Mouse (Mus musculus) left cerebral cortex, postnatal 4 days (tissue): ENCODE data around the gene Btc. TPM values are rescaled to one million over a fixed set of nuclear protein-coding genes. Genes with fewer than 3 reads are reported as not detected.

Experiments used
- DNase-seq: peaks from one replicate; pipeline ENCODE4 v3.0.0-alpha.2; 2022
- intact Hi-C: fragments of 180-260 bp; cut with DNase I; formaldehyde crosslinking; loops from one replicate; pipeline ENCODE4 v1.15.1; 2025
- total RNA-seq, 2 experiments: library from RNA; stranded (reverse); gene quantifications; 2 replicates each; pipeline ENCODE4 v1.2.3; 2021

Btc gene
- total RNA-seq, 2 experiments from 2014 or later: 0.28 TPM; not detected in 1

GRCm38 (mm10) chr5:91332079-91332865, 70.5 kb downstream of the Btc start:
- no peak for DNase-seq
- intact Hi-C loops: no loop called here

- DNase-seq: no peak
- intact Hi-C loops: no loop called here
Observed at GRCm38 (mm10) chr5:91321840-91322239, 81.0 kb downstream of the Btc start.

GRCm38 (mm10) chr5:91320348-91320747, 82.4 kb downstream of the Btc start:
- no peak for DNase-seq
- intact Hi-C loops: no loop called here

- DNase-seq: no peak
- intact Hi-C loops: no loop called here
Observed at GRCm38 (mm10) chr5:91313971-91314370, 88.8 kb downstream of the Btc start.

- no peak for DNase-seq
- intact Hi-C loops: no loop called here
Observed at GRCm38 (mm10) chr5:91311767-91312166, 91.0 kb downstream of the Btc start.

- no peak for DNase-seq
- intact Hi-C loops: no loop called here
Observed at GRCm38 (mm10) chr5:91308576-91308975, 94.2 kb downstream of the Btc start.

GRCm38 (mm10) chr5:91307907-91308306, 94.9 kb downstream of the Btc start:
- peak; percentile 17 for DNase-seq
- intact Hi-C loops: loop anchor here (2.0 kb wide), 1 partner anchor 355 kb away; no protein-coding TSS in a partner anchor

Other genes with a start within 250 kb of the Btc start
- gene Parm1, start 114.6 kb upstream of the Btc start, total RNA-seq: 10 to 100 TPM; 10.6 to 14.9 TPM